Mouse (Mus musculus) C2C12 (cell line): ENCODE measurements at regions not wholly inside any gene's neighbourhood (a gene's known extent, or its start where the extent isn't known, plus 50 kb on each side); places are given as distances from the start of the nearest gene placed in this dataset.

Experiments
- CEBPB ChIP-seq: IDR thresholded peaks from one replicate; pipeline ENCODE4 v1.6.1; 2011; ENCODE audit warnings: low read depth, mild to moderate bottlenecking, control low read depth, moderate library complexity
- CTCF ChIP-seq: IDR thresholded peaks from one replicate; pipeline ENCODE4 v1.5.1; 2011; ENCODE audit not compliant: control insufficient read depth, insufficient read depth, insufficient read length
- MAX ChIP-seq: IDR thresholded peaks from one replicate; pipeline ENCODE4 v1.6.1; 2011; ENCODE audit warnings: mild to moderate bottlenecking, control low read depth
- MYOD1 ChIP-seq: IDR thresholded peaks from one replicate; pipeline ENCODE4 v1.6.1; 2011; ENCODE audit warnings: low read depth; ENCODE audit not compliant: control insufficient read depth, insufficient read length
- MYOG ChIP-seq: IDR thresholded peaks from one replicate; pipeline ENCODE4 v1.6.1; 2011; ENCODE audit not compliant: control insufficient read depth, insufficient read length; ENCODE audit errors: extremely low read depth
- USF1 ChIP-seq: IDR thresholded peaks from one replicate; pipeline ENCODE4 v1.6.1; 2011; ENCODE audit warnings: low read depth, mild to moderate bottlenecking, control low read depth, moderate library complexity

- TF ChIP-seq CTCF (no peak), CEBPB (no peak), MAX (no peak), MYOG (no peak), MYOD1 (no peak), USF1 (no peak)
Measured at GRCm38 (mm10) chr1:164531741-164532140, 73.6 kb upstream of the Atp1b1 start.
